Mouse (Mus musculus) layer of hippocampus, adult 11-12 months (tissue): ENCODE data around the gene Thap4.
"Not testable (repeated sequence)": the region's sequence is repeated elsewhere in the genome, so short reads cannot be mapped to it uniquely, and the experiment has no call there.

ENCODE experiments used
- DNase-seq: peaks from one replicate; pipeline ENCODE4 v3.0.0; 2022; ENCODE audit warnings: low spot score

Thap4 gene

DNA sequence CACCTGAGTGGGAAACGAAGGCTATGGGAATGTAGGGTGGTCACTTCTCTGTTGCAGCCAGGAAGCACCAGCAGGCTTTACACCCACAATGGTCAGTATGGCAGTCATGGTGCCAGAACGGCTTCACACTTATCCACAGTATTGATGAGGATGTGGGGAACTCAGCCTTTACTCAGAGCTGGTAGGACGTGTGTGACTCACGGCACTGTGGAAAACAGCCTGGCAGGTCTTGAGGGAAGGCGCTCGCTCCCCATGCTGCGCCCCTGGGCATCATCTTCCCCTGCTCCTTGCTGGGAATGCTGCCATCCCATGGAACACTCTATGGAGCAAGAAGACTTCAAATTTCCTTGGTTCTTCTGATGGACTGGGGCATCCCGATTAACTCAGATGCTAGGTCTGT, 63.6 kb downstream of the Thap4 start:
- no peak for DNase-seq

DNA sequence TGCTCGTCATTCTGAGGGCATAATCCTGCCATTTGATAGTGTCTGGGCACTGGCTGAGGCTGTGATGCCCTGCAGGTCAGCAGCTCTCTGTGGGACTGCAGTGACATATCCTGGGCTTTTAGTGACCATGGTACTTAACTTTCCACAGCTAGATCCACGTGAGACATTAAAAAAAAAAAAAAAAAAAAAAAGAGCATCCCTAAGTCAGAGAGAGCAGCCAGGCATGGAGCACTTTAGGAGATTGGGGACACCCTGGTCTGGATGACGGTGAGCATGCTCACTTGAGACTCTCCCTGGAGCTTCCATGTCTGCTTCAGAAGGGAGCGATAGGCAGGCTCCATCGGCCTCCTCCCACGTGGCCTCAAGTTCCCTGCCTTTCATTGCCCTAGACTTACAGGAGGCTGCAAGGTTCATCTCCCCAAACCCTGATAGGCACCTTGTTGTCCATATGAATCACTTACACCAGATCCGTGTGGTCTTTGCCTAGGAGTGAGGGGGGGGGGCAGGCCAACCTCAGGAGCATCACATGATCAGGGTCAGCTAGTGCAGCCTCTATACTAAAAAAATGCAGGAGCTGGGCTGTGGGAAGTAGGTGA, 64.7 kb downstream of the Thap4 start:
- no peak for DNase-seq

DNA sequence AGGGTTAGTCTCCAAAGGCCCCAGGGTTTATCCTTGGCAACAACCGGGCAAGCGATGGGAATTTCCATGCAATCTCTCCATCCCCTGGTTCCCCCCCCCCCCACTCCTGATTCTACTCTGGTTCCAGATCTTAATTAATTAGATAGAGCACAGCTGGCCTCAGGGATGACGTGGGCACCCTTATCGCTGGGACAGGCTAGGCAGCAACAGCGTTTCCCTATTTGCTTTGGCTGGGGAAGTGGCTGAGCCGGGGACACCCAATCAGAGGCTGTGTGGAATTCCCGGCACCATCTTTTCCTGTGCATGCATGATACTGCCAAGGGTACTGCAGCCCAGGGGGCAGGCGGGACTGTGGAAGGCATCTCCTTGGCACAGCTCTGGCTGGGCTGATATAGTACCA, 66.5 kb downstream of the Thap4 start:
- no peak for DNase-seq

DNA sequence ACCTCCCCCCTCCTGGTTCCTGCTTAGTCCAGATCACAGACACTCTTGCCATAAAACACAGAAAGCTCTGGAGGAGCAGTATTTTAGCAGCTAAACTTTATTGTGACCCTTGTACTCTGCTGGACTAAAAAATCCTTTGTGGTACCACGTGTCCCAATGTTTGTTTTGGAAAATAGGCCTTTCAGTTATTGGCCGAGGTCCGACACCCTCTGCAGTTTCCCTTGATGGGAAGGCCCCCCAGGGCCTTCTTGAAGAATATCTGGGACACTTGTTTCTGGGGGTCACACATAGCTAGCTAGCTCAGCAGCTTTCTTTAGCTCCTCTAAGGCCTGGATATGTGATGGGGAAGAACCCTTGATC, 67.7 kb downstream of the Thap4 start:
- DNase-seq, result no peak

DNA sequence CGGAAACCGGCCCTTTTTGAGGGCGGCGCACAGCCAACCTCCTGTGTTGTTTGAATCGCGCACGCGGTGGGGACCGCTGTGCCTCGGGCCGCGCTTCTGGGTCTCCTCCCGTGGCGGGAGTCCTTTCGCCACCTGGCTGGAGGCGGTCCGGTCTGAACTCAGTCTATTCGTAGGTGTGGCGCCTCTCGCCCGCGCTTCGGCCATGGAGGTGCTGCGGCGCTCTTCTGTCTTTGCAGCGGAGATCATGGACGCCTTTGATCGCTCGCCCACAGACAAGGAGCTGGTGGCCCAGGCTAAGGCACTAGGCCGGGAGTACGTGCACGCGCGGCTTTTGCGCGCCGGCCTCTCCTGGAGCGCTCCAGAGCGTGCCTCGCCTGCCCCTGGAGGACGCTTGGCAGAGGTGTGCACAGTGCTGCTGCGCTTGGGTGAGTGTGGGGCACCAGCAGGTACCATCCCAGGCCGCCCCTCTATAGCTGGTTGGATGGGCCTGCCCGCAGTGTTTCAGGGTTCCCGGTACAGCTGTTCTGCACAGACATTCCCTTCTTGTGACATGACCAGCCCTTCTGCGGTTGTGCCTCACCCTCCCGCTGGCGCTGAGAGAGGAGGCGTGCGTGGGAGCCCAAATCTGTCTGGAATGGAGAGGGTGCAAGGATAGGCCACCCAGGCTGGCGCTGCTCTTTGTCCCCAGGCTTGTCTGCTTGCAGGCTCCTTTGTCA, 68.3 kb downstream of the Thap4 start:
- peak; percentile 31 for DNase-seq

DNA sequence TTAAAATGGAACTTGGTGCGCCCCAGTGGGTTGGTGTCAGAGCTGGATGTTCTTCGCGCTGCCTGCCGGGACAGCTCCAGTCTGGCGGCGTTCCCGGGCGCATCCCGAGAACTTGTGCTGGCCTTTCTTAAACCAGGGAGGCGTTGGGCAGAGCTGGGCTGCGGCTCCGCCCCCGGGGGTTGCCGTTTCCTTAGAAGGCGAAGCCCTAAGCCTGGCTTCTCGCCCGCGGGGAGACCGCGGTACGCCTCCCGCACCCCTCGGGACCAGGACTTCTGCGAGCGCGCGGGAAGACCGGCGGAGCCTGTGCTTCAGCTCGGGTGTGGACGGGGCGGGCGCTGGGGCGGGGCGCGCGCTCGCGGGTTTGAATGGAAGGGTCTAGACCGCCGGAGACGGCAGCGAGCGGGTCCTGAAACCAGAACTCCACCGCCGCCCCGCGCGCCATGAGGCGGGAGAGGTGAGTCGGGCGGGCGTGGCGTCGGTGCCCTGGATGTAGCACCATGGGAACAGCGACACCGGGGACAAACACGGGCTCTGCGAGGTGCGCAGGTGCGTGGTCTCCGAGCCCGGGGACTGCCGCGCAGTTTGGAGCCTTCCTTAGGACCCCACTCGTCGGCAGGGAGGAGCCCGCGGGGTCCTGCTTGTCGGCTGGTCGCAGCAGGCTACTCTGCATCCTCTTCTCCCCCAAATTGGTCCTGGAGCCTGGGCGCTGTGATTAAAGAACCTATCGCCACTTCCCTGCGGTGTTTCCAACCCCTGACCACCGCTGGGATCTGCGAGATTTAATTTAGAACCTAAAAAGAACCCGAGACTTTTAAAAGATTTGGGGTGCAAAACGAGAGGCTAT, 69.0 kb downstream of the Thap4 start, which contains the start of gene Bok:
TSS of gene Bok (plus strand) at position 260 of the 844 bp plus-strand sequence.
- DNase-seq, result peak; percentile 42

DNA sequence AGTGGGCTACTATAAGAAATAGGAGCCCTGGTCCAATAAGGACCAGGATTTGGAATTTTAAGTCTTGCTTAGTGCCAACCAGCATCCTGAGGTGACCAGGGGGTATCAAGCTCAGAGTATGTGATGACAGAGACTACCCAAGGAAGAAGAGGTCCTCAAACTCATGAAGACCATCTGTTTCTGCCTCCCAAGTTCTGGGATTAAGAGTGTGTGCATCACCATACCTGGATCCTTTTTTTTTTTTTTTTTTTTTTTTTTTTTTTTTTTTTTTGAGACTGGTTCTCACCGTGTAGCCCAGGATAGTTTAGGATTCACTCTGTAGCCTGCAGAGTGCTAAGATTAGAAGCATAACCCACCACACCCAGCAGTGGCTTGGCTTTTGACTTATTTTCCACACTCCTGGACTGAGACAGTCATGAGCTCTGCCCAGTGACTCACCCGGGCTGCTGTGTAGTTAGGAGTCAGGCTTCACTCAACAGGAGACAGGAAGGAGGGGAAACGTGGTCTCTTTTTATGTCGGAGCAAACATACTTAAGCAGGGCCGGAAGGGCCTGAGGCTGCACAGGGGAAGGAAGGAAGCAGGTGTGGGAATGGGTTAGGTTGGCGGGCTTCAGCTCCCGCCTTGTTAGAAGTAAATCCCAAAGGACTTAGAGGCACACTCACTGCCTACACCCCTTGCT, 74.6 kb downstream of the Thap4 start:
- DNase-seq, result no peak

DNA sequence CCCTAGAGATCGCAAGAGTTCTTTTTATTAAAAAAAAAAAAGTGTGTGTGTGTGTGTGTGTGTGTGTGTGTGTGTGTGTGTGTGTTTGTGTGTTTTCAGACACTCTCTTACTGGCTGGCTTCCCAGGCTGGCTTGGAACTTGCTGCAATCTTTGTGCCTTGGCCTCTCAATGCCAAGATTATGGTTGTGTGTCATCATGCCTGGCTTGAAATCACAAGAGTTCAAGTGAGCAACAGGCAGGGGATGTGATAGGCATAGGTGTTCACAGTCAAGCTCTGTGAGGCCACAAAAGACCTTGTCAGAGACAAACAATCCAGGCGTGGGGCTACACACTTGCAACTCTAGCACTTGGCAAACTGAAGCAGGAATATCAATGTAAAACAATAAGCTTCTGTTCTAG, 76.3 kb downstream of the Thap4 start:
- DNase-seq, result no peak

DNA sequence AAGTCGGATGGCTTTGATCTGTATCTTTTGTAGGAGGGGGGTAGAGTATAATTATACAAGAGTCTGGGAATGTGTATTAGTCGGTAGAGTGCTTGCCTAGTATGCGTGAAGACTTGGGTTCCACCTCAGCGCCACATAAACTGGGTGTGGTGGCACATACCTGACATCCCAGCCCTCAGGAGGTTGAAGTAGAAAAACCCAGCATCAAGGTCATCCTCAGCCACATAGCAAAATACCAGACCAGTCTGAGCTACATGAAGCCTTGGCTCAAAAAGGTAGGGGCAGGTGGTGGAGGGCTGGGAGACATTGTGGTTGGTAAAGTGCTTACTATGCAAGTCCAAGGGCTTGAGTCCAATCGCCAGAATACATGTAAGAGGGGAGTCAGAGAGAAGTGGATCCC, 82.0 kb downstream of the Thap4 start:
- DNase-seq, result no peak

DNA sequence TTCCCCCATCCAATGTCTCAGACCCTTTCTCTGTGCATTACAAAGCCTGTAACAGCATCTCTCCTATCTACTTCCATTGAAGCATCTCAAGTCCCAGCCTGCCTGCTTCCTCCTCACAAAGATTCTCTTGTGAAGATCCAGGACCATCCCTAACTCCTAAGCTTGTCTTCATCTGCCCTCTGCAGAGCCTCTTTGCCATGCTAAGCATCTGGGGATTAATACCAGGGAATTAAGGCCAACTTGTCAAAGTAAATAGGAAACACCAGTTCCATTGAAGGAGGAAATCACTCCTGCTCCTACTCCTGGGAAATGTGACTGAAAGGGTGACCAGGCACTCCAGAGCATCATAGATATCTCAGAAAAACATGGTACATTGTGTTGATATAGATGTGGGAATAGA, 84.7 kb downstream of the Thap4 start:
- DNase-seq, result no peak

DNA sequence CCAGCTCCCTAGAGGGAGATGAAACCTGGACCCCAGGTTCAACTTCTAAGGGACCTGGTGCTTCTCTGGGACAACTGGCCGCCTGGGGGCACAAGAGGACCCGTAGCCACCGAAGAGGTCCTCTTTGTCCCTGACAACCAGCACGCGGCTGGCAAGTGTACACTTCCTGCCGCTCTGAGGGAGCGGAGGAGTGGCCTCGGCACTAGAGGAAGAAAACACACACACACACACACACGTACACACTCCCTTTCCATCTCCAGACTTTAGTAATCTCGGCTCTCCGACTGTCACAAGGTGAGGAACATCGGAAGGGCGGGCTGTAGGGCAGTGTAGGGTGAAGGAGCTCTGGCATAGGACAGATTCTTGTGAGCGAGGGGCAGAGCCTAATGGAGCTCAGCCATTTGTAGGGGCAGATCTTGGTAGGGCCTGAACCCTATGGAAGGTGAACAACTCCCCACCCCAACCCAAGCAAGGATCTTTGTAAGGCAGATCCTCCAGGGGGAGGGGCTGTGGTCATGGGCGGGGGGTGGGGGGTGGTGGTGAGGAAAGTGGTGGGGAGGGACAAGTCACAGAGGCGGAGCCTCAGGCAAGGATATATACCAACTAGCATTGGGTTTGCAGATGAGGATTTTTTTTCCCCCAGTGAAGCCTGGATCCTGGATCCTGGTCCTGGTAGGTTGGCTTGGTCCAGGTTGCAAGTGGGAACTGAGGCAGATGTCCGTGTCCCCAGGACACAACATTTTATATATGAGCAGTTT, 85.7 kb downstream of the Thap4 start:
- peak; percentile 66 for DNase-seq

DNA sequence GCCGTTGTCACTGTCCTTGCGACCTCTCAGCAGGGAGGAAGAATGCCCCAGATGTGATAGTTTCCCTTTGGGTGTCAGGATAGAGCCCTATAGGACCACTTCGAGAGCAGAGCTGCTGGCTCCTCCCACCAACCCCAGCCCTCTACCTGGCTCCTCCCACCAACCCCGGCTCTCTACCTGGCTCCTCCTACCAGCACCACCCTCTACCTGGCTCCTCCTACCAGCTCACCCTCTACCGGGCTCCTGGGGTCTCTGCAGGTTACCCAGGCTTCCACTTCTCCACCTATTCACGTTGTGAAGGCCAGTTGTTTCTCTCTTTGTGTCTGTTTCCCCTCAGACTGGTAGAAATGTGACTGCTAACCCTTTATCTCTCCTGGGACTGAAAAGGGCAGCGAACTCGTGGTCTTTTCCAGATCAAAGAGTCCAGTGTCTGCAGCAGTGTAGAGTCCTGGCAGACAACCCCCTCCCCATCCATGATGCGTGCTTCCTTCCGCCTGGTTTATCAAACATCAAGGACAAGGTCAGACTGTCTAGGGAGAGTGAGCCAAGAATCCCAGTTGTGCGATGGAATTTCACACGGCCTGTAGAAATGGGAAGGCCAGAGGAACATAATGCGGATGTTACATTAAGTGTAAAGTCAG, 86.8 kb downstream of the Thap4 start:
- DNase-seq, result no peak

DNA sequence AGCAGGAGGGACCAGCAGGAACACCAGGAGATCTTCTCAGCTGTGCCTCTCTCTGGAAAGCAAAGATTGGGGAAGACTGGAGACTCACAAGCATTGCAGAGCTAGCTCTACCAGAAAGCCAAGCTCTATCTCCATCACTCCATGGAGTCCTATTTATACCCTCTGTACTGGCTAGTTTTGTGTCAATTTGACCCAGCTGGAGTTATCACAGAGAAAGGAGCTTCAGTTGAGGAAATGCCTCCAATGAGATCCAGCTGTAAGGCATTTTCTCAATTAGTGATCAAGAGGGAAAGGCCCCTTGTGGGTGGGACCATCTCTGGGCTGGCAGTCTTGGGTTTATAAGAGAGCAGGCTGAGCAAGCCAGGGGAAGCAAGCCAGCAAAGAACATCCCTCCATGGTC, 96.1 kb downstream of the Thap4 start, which contains the start of gene Stk25:
TSS of gene Stk25 (minus strand) at position 101 of the 400 bp plus-strand sequence.
- DNase-seq, result not testable (repeated sequence)

DNA sequence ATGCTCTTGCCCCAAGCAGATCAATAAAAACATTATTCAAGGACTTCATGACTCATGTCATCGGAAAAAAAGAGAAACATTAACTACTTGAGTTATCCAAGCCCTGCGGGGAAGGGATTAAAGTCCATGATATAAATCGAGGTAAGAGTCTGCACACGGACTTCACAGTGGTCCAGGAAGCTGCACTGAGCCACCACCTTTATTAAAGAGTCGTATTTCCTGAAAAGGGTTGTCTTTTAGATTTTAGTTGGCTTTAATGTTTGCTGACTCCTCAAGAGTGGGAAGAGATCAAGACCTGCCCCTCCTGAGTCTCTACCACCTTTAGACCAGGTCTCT, 97.7 kb downstream of the Thap4 start:
- no peak for DNase-seq

DNA sequence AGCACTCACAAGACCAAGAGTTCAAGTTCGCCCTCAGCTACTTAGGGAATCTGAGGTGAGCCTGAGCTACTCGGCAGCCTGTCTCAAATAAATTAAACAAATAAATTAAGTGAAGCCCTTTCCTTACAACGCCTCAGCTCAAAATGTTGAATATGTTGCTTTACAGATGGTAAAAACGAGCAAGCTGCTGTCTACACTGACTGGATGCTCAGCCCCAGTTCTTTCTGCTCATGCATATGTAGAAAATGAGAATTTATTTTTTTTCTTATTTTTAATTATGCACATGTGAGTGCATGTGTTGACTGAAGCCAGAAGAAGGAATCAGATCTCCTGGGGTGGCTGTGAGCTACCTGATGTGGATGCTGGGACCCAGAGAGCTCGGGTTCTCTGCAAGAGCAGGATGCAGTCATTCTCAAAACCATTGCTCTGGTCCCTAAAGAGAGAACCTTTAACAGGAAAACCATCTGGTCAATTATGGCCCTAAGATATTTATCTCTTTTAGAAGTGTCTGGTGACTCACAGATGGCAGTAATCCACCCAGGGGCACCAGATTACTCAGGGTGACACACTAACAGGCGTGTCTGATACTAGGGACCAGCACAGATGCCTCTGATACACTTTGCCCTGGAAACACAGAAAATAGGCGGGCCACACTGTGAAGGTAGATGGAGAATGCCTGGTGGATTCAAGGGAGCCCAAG, 98.2 kb downstream of the Thap4 start:
- DNase-seq, result no peak

DNA sequence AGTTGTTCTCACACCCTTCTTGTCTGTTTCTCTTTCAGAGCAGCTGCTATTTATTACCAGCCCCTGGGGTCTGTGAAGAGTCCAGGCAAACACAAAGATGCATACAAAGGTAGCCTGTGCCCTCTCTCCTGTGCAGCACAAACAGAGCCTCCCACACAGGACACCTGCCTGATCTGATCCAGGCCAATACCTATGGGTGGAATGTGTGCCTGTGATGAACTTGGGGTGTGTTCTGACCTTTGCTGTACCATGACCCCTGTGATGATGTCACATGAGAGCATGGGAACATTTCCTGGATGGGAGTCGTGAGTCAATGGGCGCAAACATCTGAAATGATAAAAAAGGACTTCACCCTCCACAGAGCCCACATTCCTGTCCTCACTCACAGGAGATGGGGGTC, 99.9 kb downstream of the Thap4 start:
- DNase-seq, result no peak

DNA sequence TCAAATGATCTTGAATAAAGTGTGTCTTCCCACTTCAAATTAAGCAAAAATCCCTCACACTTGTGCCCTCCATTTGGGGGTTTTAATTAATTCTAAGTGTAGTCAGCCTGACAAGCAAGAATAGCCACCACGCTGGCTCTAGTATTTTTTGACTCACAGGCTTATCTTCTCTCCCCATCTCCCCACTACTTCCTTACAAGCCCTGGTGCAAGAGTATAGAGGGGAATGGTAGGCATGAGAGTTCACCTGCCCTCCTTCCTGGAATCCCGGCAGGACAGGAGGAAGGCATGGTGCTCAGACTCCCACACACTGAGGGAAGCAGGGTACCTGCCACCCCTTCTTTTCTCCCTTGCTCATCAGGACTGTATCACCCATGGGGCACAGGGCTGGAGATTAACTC, 100.4 kb downstream of the Thap4 start:
- no peak for DNase-seq
